Mouse (Mus musculus): ENCODE measurements around the gene Gm597.

Gene Gm597

GRCm38 (mm10) chr1:28780152-28780551 lies at the start of gene Gm597:
Gene Gm597 (minus strand): TSS chr1:28780252.
- DNase-seq (ENCODE audit: low read depth): no peak

- DNase-seq (ENCODE audit: low read depth): no peak
These were observed 27.6 kb upstream of the Gm597 start for GRCm38 (mm10) chr1:28807689-28808088.

GRCm38 (mm10) chr1:28806618-28807017 lies 26.6 kb upstream of the Gm597 start:
- DNase-seq (ENCODE audit: low read depth): no peak

GRCm38 (mm10) chr1:28800881-28801280 lies 20.8 kb upstream of the Gm597 start:
- no peak for DNase-seq (ENCODE audit: low read depth)
